18 mouse cellular contexts compared by ENCODE assay signal in the genomic region with DNA sequence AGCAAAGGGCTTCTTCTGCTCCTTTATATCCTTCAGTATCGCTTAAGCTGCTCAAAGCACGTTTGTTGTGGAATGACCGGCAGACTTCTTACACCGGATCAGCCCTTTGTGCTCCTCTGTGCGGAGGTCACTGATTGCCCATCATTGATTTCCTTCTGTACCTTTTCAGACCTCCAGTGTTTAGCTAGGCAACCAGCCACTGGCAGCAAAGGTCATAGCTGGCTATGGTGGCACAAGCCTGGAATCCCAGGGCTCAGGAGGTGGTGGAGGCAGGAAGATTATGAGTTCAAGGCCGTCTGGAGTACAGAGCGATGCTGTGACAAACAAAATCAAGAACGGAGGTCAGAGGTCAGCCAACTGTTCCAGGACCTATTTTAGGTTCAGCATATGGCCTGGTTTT.
"Had no signal": no experiment of that assay in that cellular context is flagged by ENCODE, and none has a peak within 500 bp of the region (broad histone marks: within the 10 kb centered on the region; RNA-seq: fewer than 3 reads in every experiment).

No protein-coding gene starts in this region.

- H3K9ac ChIP-seq: kidney, embryonic 15.5 days; liver, embryonic 14.5 days; midbrain, embryonic 13.5 days; neural tube, embryonic 13.5 days; stomach, embryonic 15.5 days had no signal

- H3K27ac ChIP-seq: kidney, embryonic 15.5 days; left cerebral cortex, adult 2 months; liver, embryonic 14.5 days; midbrain, embryonic 10.5 days; midbrain, embryonic 13.5 days; neural tube, embryonic 13.5 days; stomach, embryonic 15.5 days had no signal

- ATAC-seq: midbrain, embryonic 13.5 days; midbrain, embryonic 16.5 days had no signal

- H3K4me1 ChIP-seq: kidney, embryonic 15.5 days; stomach, embryonic 15.5 days had no signal

- H3K9me3 ChIP-seq: kidney, embryonic 15.5 days; midbrain, embryonic 10.5 days; neural tube, embryonic 13.5 days; stomach, embryonic 15.5 days had no signal

- H3K36me3 ChIP-seq: kidney, embryonic 15.5 days; midbrain, embryonic 10.5 days; midbrain, embryonic 13.5 days; neural tube, embryonic 13.5 days; stomach, embryonic 15.5 days had no signal

- H3K4me3 ChIP-seq: kidney, embryonic 15.5 days; left cerebral cortex, adult 2 months; megakaryocyte, embryonic 14.5 days; midbrain, embryonic 10.5 days; midbrain, embryonic 13.5 days; myocyte; neural tube, embryonic 13.5 days; stomach, embryonic 15.5 days had no signal

- DNase-seq: kidney, adult 8-10 months; kidney, postnatal 10 days; layer of hippocampus, postnatal 36 days; lung, adult 2 months; retina, postnatal 1 day; right cerebral cortex, postnatal 25 days; spleen, adult 18-20 months; thymus, postnatal 25 days had no signal

- H3K4me2 ChIP-seq: kidney, embryonic 15.5 days; midbrain, embryonic 13.5 days; neural tube, embryonic 13.5 days; stomach, embryonic 15.5 days had no signal

- H3K27me3 ChIP-seq: kidney, embryonic 15.5 days; neural tube, embryonic 13.5 days; stomach, embryonic 15.5 days had no signal
